Mouse (Mus musculus): ENCODE measurements around the gene Gpatch1.
"Not testable (repeated sequence)": the region's sequence is repeated elsewhere in the genome, so short reads cannot be mapped to it uniquely, and the experiment has no call there.

Gene Gpatch1

DNA sequence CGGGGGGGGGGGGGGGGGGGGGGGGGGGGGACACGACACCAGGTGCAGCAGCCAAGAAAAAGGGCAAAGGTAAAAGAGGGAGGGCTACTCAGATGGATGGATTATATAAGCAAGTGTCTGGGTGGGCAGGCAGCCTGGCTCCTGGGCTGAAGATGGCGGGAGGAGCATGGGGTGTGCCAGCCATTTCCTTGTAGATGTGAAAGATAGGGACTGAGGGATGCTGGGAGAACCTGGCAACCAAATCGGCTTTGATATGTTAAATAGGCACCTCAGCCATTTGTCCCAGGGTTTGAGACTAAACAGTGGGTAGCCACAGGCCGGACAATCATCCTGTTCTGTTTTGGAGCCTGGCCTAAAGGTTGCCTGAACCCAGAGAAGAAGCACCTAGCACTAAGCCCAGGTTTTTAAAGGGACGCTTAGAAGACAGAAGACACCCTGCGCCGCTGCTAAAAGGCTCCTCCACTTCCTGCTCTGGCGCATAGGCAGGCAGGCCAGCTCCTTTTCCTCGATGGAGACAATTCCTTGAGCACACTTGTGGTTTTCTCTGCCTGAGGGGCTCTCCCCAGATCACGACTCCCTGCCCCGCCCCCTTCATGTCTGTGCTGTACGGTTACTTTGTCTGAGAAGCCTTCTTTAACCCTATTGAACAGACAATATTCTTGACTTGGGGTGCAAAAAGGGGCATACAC lies 4.6 kb upstream of the Gpatch1 start:
- DNase-seq = no peak

GRCm38 (mm10) chr7:35322161-35322560 lies 3.9 kb upstream of the Gpatch1 start:
- no peak for DNase-seq

- no peak for DNase-seq
These were observed 1.5 kb upstream of the Gpatch1 start for GRCm38 (mm10) chr7:35319755-35320154.

DNA sequence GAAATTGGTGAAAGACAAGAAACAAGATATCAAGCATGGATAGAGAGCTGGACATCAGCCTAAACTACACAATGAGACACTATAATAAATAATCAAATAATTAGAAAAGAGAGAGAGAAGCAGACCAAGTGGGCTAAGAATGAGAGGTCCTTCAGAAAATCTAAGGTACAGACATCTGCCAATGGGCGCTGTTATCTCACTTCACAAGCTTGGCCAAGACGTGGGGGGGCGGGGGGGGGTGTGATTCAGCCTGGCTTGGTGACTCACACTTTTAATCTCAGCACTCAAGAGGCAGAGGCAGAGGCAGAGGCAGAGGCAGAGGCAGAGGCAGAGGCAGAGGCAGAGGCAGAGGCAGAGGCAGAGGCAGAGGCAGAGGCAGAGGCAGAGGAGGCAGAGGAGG lies 981 bp upstream of the Gpatch1 start:
- not testable (repeated sequence) for DNase-seq

GRCm38 (mm10) chr7:35314156-35314555 lies 4.1 kb downstream of the Gpatch1 start:
- DNase-seq = no peak

GRCm38 (mm10) chr7:35311214-35311613 lies 7.0 kb downstream of the Gpatch1 start:
- no peak for DNase-seq

- DNase-seq = no peak
These were observed 17.4 kb downstream of the Gpatch1 start for GRCm38 (mm10) chr7:35300792-35301191.

GRCm38 (mm10) chr7:35299656-35300055 lies 18.6 kb downstream of the Gpatch1 start:
- DNase-seq = peak; percentile 11

- DNase-seq = no peak
These were observed 20.4 kb downstream of the Gpatch1 start for GRCm38 (mm10) chr7:35297886-35298285.

- DNase-seq = no peak
These were observed 22.6 kb downstream of the Gpatch1 start for GRCm38 (mm10) chr7:35295631-35296030.

- no peak for DNase-seq
These were observed 24.8 kb downstream of the Gpatch1 start for GRCm38 (mm10) chr7:35293464-35293863.

GRCm38 (mm10) chr7:35278933-35279332 lies 39.3 kb downstream of the Gpatch1 start:
- no peak for DNase-seq

DNA sequence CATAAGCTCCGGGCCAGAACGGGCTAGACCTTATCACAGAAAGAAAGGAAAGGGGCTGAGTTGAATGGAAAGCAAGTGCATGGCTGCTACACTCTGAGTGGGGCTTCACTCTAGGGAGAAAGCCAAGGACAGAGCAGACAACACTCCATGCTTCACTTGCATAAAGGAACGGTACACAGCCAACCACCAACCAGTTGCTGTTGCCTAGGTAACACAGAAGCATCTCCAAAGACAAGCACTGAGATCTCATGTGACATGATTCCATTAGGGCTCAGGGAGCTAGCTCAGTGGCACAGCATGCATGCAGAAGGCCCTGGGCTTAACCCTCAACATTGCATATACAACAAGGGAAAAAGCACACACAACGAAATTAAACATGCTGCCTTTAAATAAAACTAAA lies 40.8 kb downstream of the Gpatch1 start:
- DNase-seq = no peak

GRCm38 (mm10) chr7:35269443-35270024 lies 48.7 kb downstream of the Gpatch1 start:
- DNase-seq = peak; percentile 24

DNA sequence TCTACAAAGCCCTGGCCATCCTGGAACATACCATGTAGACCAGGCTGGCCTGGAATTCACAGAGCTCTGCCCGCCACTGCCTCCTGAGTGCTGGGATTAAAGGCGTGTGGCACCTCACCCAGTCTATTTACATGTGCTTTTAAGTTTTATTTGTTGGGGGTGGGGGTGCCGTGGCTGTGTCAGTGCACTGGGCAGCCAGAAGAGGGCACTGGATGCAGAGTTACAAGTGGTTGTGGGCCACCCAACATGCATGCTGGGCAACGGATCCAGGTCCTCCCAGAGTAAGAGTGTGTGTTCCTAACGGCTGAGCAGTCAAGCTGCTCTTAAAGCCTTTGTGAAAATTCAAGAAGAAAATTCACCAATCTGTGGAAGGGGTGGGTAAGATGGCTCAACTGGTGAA lies 50.4 kb downstream of the Gpatch1 start:
- no peak for DNase-seq

DNA sequence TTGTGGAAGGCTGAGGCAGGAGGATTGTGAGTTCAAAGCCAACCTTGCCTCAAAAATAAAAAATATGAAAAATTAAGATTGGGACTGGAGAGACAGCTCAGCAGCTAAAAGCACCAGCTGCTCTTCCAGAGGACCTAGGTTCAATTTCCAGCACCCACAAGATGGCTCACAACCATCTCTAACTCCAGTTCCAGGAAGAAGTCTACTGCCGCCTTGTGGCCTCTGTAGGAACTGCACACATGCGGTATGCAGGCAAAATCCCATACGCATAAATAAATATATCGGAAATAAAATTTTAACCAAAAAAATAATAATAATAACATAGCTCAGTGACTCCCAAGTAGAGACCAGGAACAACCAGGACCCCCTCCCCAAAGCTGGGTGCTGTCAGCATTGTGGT lies 51.6 kb downstream of the Gpatch1 start:
- DNase-seq = no peak

GRCm38 (mm10) chr7:35264746-35265145 lies 53.5 kb downstream of the Gpatch1 start:
- peak; percentile 56 for DNase-seq

GRCm38 (mm10) chr7:35263595-35264489 lies 54.4 kb downstream of the Gpatch1 start:
- DNase-seq = no peak

DNA sequence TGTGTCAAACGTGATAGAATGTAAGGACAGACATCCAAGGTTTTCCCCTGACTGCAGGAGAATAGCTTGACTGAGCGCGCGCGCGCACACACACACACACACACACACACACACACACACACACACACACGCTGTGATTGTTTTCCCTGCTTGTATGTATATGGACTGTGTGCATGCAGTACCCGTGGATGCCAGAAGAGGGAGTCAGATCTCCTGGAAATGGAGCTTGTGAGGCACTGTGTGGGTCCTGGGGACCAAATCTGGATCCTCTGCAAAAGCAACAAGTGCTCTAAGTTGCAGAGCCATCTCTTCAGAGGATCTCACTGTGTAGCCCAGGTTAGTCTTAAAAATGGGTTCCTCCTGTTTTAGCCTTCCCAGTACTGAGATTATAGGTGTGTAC lies 58.9 kb downstream of the Gpatch1 start:
- no peak for DNase-seq

DNA sequence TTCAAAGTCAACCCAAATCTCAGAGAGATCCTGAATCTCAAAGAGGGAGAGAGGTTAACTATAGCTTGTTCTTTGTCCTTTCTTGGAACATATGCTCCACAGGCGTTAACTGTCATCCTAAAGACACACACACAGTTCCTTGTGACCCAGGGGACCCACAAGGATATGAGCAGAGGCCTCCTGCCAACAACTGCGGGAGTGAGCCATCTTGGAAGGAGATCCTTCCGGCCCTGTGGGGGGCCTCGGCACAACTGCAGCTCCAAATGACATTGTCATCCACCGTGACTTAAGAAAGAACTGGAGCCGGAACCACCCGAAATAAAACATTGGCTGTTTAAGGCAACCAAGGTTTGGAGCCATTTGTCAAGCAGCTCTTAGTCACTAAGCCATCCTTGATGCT lies 59.9 kb downstream of the Gpatch1 start:
- no peak for DNase-seq

DNA sequence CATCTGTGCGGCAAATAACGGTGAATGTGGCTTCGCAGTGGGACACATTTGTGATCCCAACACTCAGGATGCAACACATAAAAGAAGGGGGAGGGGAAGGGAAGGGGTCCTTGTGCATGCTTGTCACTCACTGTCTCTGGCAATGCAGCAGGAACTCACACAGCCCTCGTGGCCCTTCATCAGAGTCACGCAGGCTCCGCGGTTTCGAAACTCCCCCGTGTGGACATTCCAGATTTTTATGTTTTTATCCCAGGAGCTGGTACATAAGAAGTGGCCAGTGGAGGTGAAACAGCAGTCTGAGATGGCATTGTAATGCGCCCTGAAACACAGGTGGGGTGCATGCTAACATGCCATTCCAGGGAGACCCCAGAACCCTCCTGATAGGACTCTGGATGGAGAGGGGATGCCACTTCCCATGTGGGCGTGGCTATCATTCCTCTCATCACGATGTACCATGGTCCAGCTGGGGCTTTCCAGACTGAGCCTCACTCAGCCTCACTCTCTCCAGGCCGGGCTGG lies 66.1 kb downstream of the Gpatch1 start:
- peak; percentile 32 for DNase-seq

GRCm38 (mm10) chr7:35237935-35238334 lies 80.3 kb downstream of the Gpatch1 start:
- not testable (repeated sequence) for DNase-seq

GRCm38 (mm10) chr7:35235308-35235707 lies 82.9 kb downstream of the Gpatch1 start:
- DNase-seq = peak; percentile 60
